Comparison of ENCODE assay signal across 7 mouse cellular contexts in genomic region chr11:97744063-97744717, GRCm38 (mm10). TPM values are rescaled to one million over a fixed set of nuclear protein-coding genes. Genes with fewer than 3 reads are reported as not detected.
DNase-seq lines count a peak whose midpoint lies in the region; ATAC-seq and TF ChIP-seq lines count a peak whose summit lies in the region.

Gene Pip4k2b, minus strand, starts transcription at chr11:97744704.

- peak within 1 kb of the TSS; percentile 95 for H3K9ac ChIP-seq in CH12.LX (ENCODE audit: insufficient read depth, low read depth)
- peak within 1 kb of the TSS; percentile 81 for H3K9ac ChIP-seq in embryonic facial prominence, embryonic 15.5 days
- peak within 1 kb of the TSS; percentile 92 for H3K9ac ChIP-seq in lung, embryonic 15.5 days

- H3K4me3 ChIP-seq in CH12.LX (replicated peaks in 1 of 3; ENCODE audit: low read depth in 2 of 3, low read length in 2 of 3, poor library complexity in 1 of 3) = peak within 1 kb of the TSS; percentile 79 to 99 (median 81)
- H3K4me3 ChIP-seq in embryonic facial prominence, embryonic 15.5 days (replicated peaks) = peak within 1 kb of the TSS; percentile 73
- peak within 1 kb of the TSS; percentile 84 for H3K4me3 ChIP-seq in lung, embryonic 15.5 days
- peak within 1 kb of the TSS; percentile 74 for H3K4me3 ChIP-seq in small intestine, adult 2 months (ENCODE audit: low read depth, low read length)

- dilution Hi-C loops in CH12.LX (cut with MboI; ENCODE audit: extremely low pct_ligation_motif_present, extremely low pct_unique_long_range_greater_than_20kb, low sequenced_read_pairs) = no loop called here

- TF ChIP-seq POLR2A in CH12.LX (IDR thresholded peaks at IDR 0.05; ENCODE audit: low read depth, low read length) = no peak
- no peak for TF ChIP-seq POLR2A in small intestine, adult 2 months (IDR thresholded peaks at IDR 0.05; ENCODE audit: low read depth, low read length)

- no peak for TF ChIP-seq RAD21 in CH12.LX (IDR thresholded peaks at IDR 0.05; ENCODE audit: low read depth, low read length)

- DNase-seq in CH12.LX (ENCODE audit: extremely low read depth) = peak; percentile 37
- DNase-seq in MN1 (ENCODE audit: low spot score) = peak; percentile 67
- no peak for DNase-seq in heart, adult 8-10 months (ENCODE audit: low spot score)
- peak; percentile 67 to 80 for DNase-seq in kidney, postnatal 4 days

- peaks cover 6 to 31% of the 10 kb centered on the region in 2 experiments for H3K4me1 ChIP-seq in CH12.LX (ENCODE audit: control insufficient read depth in 1 of 2, insufficient read depth in 2 of 2)
- peaks cover 34% of the 10 kb centered on the region for H3K4me1 ChIP-seq in embryonic facial prominence, embryonic 15.5 days
- H3K4me1 ChIP-seq in lung, embryonic 15.5 days = peaks cover 27% of the 10 kb centered on the region
- no peaks in the 10 kb centered on the region for H3K4me1 ChIP-seq in small intestine, adult 2 months (ENCODE audit: control insufficient read depth, insufficient read depth, insufficient read length, low read length)

- ATAC-seq in embryonic facial prominence, embryonic 15.5 days (ENCODE audit: insufficient number of reproducible peaks, low FRiP score, low TSS enrichment, low read depth) = peak; percentile 31
- ATAC-seq in lung, embryonic 15.5 days (ENCODE audit: borderline replicate concordance, extremely low read depth, low FRiP score, low TSS enrichment) = peak; percentile 37

- TF ChIP-seq EP300 in CH12.LX (IDR thresholded peaks at IDR 0.05; ENCODE audit: low read length) = no peak; the same call in 1 of the 2 replicates

- H3K9me3 ChIP-seq in CH12.LX (replicated peaks; ENCODE audit: low read length) = peaks cover 2% of the 10 kb centered on the region
- no peaks in the 10 kb centered on the region for H3K9me3 ChIP-seq in embryonic facial prominence, embryonic 15.5 days (replicated peaks)
- no peaks in the 10 kb centered on the region for H3K9me3 ChIP-seq in lung, embryonic 15.5 days

- H3K27ac ChIP-seq in CH12.LX (ENCODE audit: insufficient read depth, low read depth) = peak within 1 kb of the TSS; percentile 72
- peak within 1 kb of the TSS; percentile 97 for H3K27ac ChIP-seq in embryonic facial prominence, embryonic 15.5 days (replicated peaks)
- peak within 1 kb of the TSS; percentile 96 for H3K27ac ChIP-seq in lung, embryonic 15.5 days
- H3K27ac ChIP-seq in small intestine, adult 2 months (ENCODE audit: insufficient read depth, low read depth, low read length) = peak within 1 kb of the TSS; percentile 76

- H3K36me3 ChIP-seq in CH12.LX (replicated peaks in 1 of 2; ENCODE audit: control insufficient read depth in 1 of 2, insufficient read depth in 1 of 2, low read length in 1 of 2) = peaks cover 21 to 52% of the 10 kb centered on the region in 2 experiments
- peaks cover 32% of the 10 kb centered on the region for H3K36me3 ChIP-seq in embryonic facial prominence, embryonic 15.5 days
- H3K36me3 ChIP-seq in lung, embryonic 15.5 days = peaks cover 26% of the 10 kb centered on the region
- peaks cover 12% of the 10 kb centered on the region for H3K36me3 ChIP-seq in small intestine, adult 2 months (ENCODE audit: control insufficient read depth, insufficient read depth, low read length)

- in situ Hi-C loops in CH12.LX (cut with MboI; ENCODE audit: low pct_ligation_motif_present, low pct_unique_long_range_greater_than_20kb, low sequenced_read_pairs) = no loop called here

- H3K4me2 ChIP-seq in CH12.LX (ENCODE audit: insufficient read depth, low read depth, poor library complexity, severe bottlenecking) = peak within 1 kb of the TSS; percentile 58
- peak within 1 kb of the TSS; percentile 61 for H3K4me2 ChIP-seq in embryonic facial prominence, embryonic 15.5 days (replicated peaks)
- peak within 1 kb of the TSS; percentile 72 for H3K4me2 ChIP-seq in lung, embryonic 15.5 days

- under 1% methylated on average over 57 of the region's 63 CpGs for WGBS in embryonic facial prominence, embryonic 15.5 days
- under 1% methylated on average over 49 of the region's 63 CpGs for WGBS in lung, embryonic 15.5 days
- under 1% methylated on average over 63 of the region's 63 CpGs for whole genome bisulfite sequencing in small intestine, adult 2 months

- no peak for TF ChIP-seq CTCF in CH12.LX (conservative IDR thresholded peaks at IDR 0.05 in 1 of 2, IDR thresholded peaks at IDR 0.05 in 1 of 2; ENCODE audit: low read depth in 2 of 2, low read length in 2 of 2)
- TF ChIP-seq CTCF in small intestine, adult 2 months (IDR thresholded peaks at IDR 0.05; ENCODE audit: extremely low read depth, insufficient read length, insufficient replicate concordance, low read depth, low read length) = no peak

- no peaks in the 10 kb centered on the region for H3K27me3 ChIP-seq in CH12.LX (replicated peaks)
- H3K27me3 ChIP-seq in embryonic facial prominence, embryonic 15.5 days = no peaks in the 10 kb centered on the region
- H3K27me3 ChIP-seq in lung, embryonic 15.5 days = no peaks in the 10 kb centered on the region
- no peaks in the 10 kb centered on the region for H3K27me3 ChIP-seq in small intestine, adult 2 months (ENCODE audit: control insufficient read depth, insufficient read depth, low read length)

- H3K79me2 ChIP-seq in CH12.LX (replicated peaks; ENCODE audit: control insufficient read depth, extremely low read depth, insufficient read depth, poor library complexity, severe bottlenecking) = peaks cover 27% of the 10 kb centered on the region

TF ChIP-seq in CH12.LX, 34 proteins besides CTCF, POLR2A, EP300 and RAD21:
- TF ChIP-seq CHD2 (IDR thresholded peaks at IDR 0.05; ENCODE audit: low read length) = 0 out of 2 replicates have a peak, but pooled peaks have one; percentile 2
- TF ChIP-seq SIN3A (IDR thresholded peaks at IDR 0.05; ENCODE audit: low read length) = peak; percentile 14; the same call in 1 of the 2 replicates
- no peak for TF ChIP-seq TBP (conservative IDR thresholded peaks at IDR 0.05; ENCODE audit: low read depth, low read length)
- TF ChIP-seq BHLHE40 (IDR thresholded peaks at IDR 0.05; ENCODE audit: low read depth, low read length) = peak; percentile 64
- TF ChIP-seq TCF12 (IDR thresholded peaks at IDR 0.05; ENCODE audit: low read depth, low read length) = 0 out of 2 replicates have a peak, but pooled peaks have one; percentile 5
- TF ChIP-seq HCFC1 (IDR thresholded peaks at IDR 0.05; ENCODE audit: low read depth, low read length) = peak; percentile 33; the same call in 1 of the 2 replicates
- TF ChIP-seq IRF4 (IDR thresholded peaks at IDR 0.05; ENCODE audit: low read depth, low read length) = 0 out of 2 replicates have a peak, but pooled peaks have one; percentile 7
- TF ChIP-seq MAZ (IDR thresholded peaks at IDR 0.05; ENCODE audit: low read depth, low read length) = no peak
- TF ChIP-seq UBTF (IDR thresholded peaks at IDR 0.05; ENCODE audit: low read depth, low read length) = peak; percentile 81
- peak; percentile 83 for TF ChIP-seq MXI1 (IDR thresholded peaks at IDR 0.05; ENCODE audit: low read depth, low read length)
- no peak for TF ChIP-seq MAFK (IDR thresholded peaks at IDR 0.05; ENCODE audit: insufficient replicate concordance, low read length)
- 0 out of 2 replicates have a peak, but pooled peaks have one; percentile 11 for TF ChIP-seq NELFE (IDR thresholded peaks at IDR 0.05; ENCODE audit: low read depth, low read length)
- TF ChIP-seq MAX (IDR thresholded peaks at IDR 0.05; ENCODE audit: low read length) = peak; percentile 59; the same call in 1 of the 2 replicates

RNA-seq across cellular contexts. Expression of gene Pip4k2b, which starts in this region (rescaled TPM):
- total RNA-seq in CH12.LX (2012; rRNA removed) = 28.7 and 30.8 TPM in 2 replicates
- total RNA-seq in CH12.LX (2014; rRNA removed) = 20.3 and 23.3 TPM in 2 replicates
- 35.4 and 44.0 TPM in 2 replicates for polyA plus RNA-seq in CH12.LX (2012; ENCODE audit: insufficient read length, low read depth)
- polyA plus RNA-seq in embryonic facial prominence, embryonic 15.5 days (2015; fragmentation: Nextera tagmentation; extraction: Ambion mirVana) = 1.7 and 2.0 TPM in 2 replicates
- total RNA-seq in heart, adult 8-10 months (2022) = 10 to 100 TPM; 21.9 to 26.6 (median 25.6) TPM
- polyA plus RNA-seq in lung, embryonic 15.5 days (2015; fragmentation: Nextera tagmentation; extraction: Ambion mirVana) = 1.6 and 1.8 TPM in 2 replicates
- 2.0 and 3.4 TPM in 2 replicates for polyA plus RNA-seq in small intestine, adult 2 months (2012; rRNA removed)
